Mouse (Mus musculus) urinary bladder, postnatal 4 days (tissue): ENCODE measurements around the gene Slc48a1.

Source experiments
- DNase-seq, 2 experiments: peaks; one replicate each; pipeline ENCODE4 v3.0.0; 2021 to 2022; ENCODE audit warnings: low spot score in 2 of 2

Gene Slc48a1

DNA sequence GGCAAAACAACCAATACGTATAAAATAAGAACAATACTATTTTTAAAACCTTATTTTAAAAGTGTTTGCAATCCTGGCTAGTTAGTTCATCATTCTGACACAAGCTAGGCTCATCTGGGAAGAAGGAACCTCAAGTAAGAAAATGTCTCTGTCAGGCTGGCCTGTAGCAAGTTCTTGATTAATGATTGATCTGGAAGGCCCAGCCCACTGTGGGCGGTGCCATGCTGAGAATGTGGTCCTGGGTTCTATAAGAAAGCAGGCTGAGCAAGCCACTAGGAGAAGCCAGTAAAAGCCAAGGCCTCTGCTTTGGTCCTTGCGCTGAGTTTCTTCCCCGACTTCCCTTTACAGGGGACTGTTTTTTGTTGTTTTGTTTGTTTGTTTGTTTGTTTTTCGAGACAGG lies 25.8 kb upstream of the Slc48a1 start:
- no peak for DNase-seq

DNA sequence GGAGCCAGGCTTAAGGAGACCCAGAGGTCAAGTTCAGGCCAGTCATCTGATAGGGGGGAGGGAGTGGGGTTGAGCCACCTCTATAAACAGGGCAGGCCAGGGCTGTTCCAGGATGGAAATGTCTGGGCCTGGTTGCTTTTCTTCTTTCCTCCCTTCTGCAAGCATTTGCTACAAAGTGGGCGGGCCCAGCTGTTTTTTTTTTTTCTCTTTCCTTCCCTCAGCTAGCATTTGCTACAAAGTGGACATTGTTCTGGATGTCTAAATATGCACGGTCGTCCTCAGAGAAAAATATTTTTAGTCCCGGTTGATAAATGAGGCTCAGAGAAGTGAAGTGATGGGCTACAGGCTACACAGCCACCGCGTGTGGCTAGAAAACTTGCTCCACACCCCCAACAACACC lies 23.8 kb upstream of the Slc48a1 start:
- no peak for DNase-seq

DNA sequence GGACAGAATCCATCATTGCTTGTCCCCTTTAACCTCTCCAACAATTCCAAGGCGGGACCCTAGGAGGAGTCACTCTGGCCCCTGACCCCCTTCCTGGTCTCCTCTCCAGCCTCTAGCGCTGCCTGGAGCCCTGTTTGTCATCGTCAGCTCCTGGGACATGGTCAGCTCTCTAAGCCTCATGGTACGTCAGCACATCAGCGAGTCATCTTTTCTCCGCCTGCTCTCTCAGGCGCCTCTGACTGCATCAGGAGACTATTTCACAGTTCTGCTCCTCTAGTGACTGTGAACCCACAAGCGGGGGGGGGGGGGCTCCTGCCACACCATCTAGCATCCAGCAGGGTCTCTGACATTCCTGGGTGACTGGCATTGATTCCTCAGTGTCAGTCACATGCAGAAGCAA lies 23.0 kb upstream of the Slc48a1 start:
- DNase-seq, result no peak

DNA sequence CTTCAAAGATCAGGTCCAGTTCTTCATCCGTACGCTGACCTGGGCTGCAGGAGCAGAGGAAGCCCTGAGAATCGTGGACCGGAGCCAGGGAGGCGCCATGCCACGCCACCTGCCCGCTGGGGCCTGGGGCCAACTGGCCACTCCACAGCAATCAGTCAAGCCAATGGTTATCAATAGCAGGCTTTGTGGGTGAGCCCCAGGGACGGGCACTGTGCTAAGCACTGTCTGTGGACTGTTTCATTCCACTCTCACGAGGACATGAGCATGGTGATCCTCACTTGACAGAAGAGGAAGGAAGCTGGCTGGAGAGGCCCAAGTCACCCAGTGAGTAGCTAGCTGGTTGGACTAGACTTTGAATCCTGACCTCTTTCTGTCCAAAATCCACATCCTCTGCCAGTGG lies 18.3 kb upstream of the Slc48a1 start:
- DNase-seq, result no peak

DNA sequence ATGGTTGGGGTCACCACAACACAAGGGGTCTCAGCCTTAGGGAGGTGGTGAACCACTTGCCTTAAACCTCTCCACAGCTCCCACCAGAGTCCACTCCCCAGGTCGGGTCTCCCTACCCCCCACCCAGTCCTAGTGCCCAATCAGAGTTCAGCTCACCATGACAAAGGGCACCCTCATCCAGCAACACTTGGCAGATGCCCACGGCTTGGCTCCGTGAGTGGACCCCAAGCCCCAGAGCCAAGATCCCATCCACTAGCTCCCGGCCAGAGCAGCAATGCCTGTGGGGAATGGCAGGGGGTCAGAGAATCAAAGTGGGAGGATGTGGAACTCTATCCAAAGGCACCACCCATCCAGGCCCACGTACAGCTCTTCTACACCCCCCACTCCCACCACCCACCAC lies 17.4 kb upstream of the Slc48a1 start:
- DNase-seq, result no peak

DNA sequence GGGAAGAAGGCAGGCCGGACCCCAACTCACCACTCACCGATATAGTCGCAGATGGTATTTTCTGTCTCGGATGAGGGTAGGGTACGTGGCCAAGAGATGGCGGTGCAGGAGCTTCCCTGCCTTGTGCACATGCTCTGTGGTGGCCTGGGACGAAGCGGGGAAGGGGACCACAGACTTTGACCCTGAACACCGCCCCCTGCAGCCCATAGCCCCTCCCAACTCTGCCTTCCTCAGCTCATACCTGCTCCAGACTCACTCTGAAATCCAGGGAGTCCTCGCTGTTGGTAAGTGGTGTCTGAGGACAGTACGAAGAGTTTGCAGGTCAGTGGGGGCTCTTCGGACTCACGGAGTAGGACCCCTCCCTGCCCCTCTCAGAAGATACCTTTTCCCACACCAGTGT lies 16.9 kb upstream of the Slc48a1 start:
- DNase-seq, result no peak

DNA sequence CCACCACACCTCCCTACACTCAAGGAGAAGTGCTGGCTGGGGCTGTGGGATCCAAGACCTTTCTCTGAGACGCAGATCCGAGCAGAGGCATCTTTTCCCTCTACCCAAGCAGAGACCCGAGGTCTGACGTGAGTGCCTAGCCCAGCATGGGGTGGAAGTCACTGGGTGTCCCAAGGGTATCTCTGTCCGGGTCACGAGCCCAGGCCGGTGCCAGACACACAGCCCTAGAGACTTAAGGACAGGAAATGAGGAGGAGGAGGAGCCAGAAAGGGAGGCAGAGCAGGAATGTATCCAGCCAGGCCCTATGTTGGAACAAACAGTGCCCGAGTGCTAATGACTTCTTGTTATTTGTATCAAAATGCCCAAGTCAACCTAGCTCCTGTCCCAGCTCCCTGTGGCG lies 15.6 kb upstream of the Slc48a1 start:
- DNase-seq, result no peak

DNA sequence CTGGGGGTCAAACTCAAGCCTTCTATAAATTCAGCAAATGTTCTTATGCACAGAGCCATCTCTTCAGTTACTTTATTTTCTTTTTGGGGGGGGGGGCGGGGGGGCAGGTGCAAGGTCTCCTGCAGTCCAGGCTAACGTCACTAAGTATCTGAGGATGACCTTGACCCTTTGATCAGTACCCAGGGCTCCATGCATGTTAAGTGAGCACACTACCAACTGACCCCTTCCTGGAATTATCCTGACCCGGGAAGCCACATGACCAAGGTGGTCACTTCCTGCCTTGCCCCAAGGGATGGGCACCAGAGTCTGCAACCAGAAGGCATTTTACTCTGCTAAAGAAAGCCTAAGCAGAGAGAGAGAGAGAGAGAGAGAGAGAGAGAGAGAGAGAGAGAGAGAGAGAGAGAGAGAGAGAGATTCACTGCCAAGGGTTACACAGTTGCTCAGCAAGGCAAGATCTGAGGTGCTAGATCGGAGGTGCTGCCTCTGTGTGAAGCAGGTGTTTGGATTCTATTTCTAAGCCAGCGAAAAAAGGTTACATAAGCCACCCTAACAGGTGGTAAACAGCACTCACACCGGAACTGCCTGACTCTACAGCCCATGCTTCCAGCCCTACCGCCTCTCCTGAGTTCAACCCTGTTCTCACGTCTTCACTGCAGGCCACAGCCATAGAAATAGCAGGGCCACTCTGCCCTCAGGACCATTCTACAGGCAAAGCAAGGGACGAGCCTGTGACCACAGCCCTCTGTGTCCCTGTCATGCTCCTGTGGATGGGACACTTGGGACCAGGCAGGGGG lies 14.9 kb upstream of the Slc48a1 start:
- no peak for DNase-seq

DNA sequence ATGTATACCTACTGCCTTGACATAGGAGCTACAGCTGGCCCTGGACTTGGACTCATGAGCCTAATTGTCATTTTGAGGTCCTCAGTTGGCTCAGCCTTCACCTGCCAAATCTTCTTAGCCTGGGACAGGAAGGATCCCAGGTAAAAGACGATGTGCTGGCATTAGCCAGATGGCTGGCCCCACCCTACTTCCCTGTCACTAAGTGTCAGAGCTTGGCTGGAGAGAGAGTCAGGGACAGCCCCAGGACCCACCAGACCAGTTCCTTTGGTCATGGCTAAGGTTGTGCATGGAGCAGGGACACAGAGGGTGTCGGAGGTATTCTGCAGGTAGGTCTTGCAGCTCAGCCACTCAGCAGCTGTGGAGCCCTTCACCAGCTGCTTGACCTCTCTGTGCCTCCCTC lies 13.8 kb upstream of the Slc48a1 start:
- no peak for DNase-seq

DNA sequence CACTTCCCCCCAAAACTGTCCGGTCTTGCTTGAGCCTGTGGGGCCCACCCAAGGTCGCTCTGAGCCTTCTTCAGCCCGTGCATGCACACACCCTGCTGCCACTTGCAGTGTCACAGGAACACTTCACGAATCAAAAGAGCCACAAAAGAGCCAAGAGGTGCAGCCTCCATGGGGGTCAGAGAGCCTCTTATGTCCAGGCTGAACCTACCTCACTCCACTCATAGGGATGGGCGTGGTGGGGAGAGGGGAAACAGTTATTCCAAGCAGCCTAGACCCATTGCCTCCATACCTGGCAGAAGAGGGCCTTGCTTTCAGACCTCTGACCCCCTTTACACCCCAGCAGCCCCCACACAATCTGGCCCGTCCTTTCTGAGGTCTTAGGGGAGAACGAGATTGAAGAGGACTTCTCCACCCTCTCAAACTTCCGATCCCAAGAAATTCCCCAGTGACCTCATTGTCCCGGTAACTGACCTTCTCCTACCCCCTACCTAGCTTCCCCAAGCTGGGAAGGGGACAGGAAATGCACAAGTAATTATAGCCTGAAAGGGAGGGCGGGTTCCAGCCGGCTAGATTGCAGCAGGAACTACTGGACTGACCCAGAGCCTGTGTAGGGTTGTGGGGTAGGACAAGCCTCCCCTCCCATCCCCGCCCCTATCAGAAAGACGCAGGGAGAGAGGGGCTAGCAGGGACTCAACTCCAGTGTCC lies 13.1 kb upstream of the Slc48a1 start:
- no peak for DNase-seq

DNA sequence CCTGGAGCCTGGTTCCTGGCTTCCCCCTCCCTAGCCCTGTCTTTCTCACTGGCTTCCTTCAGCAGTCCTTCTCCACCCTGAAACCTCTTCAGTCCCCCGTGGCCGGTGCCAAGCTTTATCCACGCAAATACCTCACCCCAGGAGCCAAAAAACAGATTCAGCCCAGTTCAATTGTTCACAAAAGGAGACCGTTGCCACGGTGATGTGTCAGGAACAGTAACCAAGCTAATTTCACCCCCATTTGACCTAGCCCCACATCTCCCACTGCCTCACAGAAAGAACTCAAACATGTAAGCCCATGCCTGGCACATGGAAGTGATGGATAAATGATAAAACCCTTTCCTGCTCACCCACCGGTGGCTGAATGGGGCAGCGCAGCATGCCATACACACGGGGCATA lies 12.1 kb upstream of the Slc48a1 start:
- no peak for DNase-seq

DNA sequence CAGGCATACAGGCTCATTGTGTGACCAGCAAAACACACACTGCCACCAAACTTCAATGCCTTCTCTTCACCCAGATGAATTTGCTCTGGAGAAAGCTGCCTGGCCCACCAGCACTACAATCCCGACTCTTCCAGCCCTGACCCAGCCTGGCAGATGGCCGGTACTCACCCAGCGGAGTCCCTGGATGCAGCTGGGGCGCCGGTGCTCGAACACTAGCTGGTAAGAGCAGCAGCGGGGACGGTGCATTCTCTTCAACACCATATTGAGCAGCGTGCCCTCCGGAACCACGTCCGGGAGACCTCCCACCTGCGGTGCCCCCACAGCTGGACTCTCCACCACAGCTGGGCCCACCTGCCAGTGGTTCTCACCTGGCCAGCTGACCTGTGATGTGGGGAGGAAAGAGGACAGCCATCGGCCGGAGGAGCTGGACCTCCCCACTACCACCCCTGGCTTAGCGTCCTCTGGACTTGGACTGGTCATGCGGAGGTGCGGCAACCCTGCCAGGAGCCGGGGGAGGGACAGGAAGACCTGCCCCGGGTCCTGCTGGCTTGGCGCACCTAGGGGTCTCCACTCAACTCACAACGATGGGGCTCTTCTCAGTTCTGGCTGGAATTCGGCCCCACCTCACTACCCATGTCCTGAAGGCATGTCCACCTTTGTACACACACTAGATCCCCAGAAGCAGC lies 11.6 kb upstream of the Slc48a1 start:
- DNase-seq, result no peak

DNA sequence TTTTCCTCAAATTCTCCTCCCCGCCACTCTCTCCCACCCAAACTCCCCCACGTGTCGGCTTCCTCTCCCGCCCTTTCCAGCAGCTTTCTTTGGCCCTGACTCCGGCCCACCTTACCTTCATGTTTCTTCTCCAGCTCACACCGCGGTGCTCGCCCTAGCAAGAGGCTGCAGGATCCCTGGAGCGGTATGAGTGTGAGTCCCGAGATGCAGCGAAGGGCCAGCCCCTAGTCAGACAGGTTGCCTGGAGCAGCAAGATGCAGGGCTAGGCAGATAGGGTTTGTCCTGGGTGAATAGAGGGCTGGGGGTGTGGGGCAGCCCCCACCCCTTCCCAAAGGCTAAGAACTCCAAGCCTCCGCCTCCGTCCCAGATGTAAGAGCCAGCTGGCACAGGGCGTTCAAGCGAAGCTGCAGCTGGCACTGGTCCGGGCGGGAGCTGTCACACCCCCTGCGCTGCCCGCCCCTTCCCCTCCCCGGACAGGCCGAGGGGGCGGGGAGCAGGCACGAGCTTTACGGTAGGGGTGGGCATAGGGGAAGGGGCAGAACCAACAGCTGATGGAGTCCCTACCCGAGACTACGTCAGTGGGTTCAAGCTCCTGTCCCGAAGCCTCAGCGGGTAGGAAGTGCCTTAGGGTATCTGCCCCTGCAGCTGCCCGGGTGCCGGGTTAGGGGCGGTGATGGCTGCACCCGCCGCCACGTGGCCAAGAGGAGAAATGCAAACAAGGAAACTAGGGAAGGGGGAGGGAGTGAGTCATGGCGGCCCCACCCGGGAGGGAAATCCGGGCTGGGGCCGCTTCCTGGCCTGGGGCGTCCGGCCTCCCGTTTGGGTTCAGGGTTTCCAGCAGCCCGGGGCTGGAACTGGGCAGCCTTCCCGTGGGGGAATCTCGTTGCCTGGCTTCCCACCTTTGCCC lies 10.8 kb upstream of the Slc48a1 start, which contains the start of gene Rapgef3:
TSS of gene Rapgef3 (minus strand) at position 693 of the 907 bp plus-strand sequence.
- DNase-seq, result peak; percentile 83 to 84

DNA sequence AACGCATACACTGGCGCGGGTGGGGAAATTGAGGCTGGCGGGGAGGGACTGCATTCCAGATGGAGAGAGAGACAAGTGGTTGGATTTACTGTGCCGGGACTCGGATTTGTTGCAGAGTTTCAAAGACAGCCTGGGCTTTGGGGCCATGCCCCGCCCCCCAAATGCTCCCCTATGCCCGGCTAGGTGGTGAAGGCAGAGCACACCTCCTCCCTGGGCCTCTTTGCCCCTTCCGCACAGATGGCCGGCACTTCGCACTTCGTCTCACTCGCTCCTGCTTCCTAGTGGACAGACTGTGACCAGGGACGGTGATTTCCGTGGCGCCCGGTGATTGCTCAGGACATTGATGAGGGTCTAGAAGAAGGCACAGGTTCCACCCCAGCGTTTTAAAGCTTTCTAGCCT lies 10.1 kb upstream of the Slc48a1 start:
- no peak for DNase-seq

DNA sequence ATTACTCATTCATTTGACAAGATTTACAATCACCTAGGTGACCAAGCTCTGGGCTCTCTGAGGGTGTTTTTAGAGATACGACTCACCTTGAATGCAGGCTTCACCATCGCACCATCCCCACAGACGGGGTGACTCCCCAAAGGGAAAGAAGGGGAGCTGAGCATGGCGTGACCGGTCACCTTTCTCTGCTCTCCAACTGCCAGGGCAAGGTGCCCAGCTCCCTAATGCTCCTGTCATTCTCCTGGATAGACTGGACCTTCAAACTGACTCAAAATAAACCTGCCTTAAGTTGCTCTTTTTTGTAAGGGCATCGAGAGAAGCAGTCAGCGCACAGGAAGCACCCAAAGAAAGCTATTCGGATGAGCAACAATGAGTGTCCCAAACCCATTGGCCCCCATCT lies 8.0 kb upstream of the Slc48a1 start:
- DNase-seq, result no peak

DNA sequence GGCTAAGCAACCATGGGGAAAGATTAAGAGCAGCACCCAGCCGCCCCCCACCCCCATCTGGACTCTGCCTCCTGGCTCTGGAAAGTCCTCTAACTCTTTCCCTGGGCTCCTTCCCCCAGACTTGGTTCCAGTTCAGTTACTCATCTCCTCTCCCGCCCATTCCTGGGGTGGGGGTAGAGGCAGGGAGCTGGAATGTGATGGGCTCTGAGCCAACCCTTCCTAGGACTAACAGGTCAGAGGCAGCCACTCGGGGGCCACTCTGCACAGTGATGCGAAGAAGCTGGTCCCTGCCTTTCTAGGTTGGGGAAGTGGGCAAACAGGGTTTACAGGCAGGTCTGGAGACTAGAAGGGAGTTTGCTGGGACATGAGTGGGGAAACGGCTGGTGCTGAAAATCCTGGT lies 5.2 kb upstream of the Slc48a1 start:
- DNase-seq, result peak; percentile 75 to 78

DNA sequence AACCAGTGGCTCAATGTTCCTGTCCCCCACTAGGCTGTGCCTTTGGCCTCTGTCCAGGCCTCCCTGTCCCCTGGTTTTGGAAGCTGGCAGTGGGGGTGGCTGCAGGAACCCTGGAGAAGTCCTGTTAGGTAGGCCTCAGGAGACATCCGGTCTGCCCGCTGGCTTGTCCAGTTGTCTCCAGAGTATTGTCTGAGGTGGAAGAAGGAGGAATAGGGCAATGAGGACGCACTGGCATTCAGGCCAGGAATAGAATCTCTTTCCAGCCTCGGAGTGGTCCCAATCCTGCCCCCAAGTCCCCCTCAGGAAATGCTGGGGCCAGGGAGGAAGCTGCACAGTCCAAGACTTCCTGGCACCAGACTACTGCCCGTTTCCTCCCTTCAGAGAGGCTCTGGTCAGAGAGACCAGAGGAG lies 4.4 kb upstream of the Slc48a1 start:
- no peak for DNase-seq

DNA sequence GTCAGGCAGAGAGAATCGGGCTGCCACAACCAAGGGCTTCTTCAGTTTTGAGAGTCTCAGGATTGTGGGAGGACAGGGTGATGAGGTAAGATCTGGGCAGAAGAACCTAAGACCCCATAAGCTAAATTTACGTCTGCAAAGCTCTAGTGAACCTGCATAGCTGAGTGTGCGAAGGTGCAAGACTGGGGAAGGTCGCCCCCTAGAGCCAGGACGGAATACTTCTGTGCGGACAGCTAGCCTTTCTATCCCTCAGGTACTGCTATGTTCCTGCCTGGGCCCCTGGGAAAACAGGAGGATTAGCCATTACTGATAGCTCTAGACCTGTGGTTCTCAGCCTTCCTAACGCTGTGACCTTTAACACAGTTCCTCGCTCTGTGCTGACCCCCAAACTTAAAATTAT lies 1.8 kb upstream of the Slc48a1 start:
- DNase-seq, result peak; percentile 54 to 83

DNA sequence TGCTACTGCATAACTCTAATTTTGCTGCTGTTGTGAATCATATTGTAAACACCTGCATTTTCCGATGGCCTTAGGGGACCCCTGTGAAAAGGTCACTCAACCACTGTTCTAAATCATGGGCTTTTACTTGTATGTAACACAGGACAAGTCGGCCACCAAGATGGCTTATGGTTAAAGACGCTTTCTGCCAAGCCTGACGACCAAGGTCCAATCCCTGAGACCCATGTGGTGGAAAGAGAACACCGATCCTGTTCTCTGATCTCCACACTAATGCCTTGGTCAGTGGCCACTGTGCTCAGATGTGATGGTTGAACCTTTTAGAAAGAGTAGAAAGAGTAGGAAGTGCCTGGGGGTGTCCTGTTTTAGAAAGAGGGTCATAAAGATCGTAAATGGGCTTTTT lies 1.4 kb upstream of the Slc48a1 start:
- DNase-seq, result no peak

DNA sequence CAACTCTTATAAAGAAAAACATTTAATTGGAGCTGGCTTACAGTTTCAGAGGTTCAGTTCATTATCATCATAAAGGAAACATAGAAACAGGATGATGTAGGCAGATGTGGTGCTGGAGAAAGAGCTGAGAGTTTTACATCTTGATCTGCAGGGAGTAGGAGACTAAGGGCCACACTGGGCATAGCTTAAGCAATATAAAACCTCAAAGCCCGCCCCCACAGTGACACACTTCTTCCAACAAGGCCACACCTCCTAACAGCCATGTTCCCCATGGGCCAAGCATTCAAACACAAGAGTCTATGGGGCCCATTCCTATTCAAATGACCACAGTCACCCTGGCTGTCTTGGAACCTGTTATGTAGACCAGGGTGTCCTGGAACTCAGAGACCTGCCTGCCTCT lies 1.3 kb downstream of the Slc48a1 start:
- no peak for DNase-seq

DNA sequence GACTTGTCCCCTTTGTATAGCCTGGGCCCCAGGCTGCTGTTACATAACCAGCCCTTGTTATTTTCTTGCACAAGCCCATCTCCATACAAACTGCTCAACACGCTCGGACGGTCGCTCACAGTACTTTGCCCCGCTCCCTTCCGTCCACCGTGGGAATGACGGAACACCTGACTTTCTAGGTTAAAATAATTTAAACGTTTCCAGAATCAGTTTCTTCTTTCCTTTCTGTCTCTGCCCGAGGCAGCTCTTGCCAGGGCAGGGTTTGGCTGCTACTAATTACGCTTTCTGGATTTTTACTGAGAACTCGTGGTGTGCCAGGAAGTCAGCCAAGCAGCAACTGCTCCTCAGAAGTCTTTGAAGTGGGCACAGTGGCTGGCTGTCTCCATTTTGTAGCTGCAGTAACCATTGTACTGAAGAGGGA lies 2.3 kb downstream of the Slc48a1 start:
- DNase-seq, result no peak
